Mouse (Mus musculus): ENCODE measurements at regions not wholly inside any gene's neighbourhood (a gene's known extent, or its start where the extent isn't known, plus 50 kb on each side); places are given as distances from the start of the nearest gene placed in this dataset.

DNA sequence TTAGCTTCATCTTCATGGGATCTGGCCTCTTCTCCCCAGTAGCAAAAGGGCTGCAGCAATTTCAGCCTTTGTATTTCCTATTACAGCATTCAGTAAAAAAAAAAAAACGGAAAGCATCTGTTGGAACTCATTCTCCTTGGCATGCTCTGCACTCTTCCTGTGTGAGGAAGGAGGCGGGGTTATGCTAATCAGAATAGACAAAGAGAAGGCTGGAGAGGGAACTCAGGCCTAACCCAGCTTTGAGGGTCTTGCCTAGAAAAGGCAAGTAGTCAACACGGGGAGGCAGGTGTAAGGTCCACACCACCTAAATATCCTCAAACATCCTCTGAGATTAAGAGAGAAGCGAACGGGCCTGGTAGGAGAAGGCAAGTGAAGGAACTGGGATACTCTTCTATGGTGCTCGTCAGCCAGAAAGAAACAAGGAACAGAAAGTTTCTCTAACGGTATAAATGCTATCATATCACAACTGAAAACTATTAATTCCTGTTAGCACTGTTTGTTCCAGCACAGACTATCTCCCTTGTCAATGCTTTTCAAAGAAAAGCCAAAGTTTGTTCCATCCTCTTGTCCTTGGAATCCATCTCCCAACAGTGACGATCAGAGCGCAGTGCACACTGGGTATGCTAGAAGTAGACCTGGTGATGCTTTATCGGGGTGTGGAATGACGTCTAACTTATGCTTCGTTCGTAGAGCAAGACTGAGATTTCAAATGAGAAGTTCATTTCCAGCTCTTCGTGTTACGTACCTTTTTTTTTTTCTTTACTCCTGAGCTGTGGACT lies 98.9 kb downstream of the Kctd12 start:
- intact Hi-C loops (cut with DNase I): no loop called here

- intact Hi-C loops (cut with DNase I): no loop called here
Observed at GRCm38 (mm10) chr14:102882281-102882680, 100.2 kb downstream of the Kctd12 start.

DNA sequence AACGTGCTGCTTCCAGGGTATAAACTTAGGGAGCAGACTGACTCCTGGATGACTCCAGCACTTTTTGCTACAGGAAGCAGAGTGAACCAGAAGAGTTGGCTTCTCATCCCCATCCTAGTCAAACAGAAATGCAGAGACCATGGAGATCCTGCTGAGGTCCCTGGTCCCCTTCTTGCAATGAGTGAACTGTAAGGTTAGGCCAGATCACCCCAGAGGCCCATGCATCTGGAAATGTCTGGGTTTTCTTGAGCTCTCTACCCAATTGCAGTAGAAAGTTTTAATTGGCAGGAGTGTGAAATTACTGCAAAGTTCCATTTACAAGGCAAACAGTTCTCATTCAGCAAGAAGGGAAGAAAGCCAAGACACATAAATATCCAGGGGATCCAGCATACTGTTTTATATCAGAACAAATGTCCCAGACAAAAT lies 101.8 kb downstream of the Kctd12 start:
- intact Hi-C loops (cut with DNase I): no loop called here

- intact Hi-C loops (cut with DNase I): no loop called here
Observed at GRCm38 (mm10) chr14:102878572-102878971, 103.9 kb downstream of the Kctd12 start.

GRCm38 (mm10) chr14:102868160-102868559 lies 114.3 kb downstream of the Kctd12 start:
- intact Hi-C loops (cut with DNase I): no loop called here

DNA sequence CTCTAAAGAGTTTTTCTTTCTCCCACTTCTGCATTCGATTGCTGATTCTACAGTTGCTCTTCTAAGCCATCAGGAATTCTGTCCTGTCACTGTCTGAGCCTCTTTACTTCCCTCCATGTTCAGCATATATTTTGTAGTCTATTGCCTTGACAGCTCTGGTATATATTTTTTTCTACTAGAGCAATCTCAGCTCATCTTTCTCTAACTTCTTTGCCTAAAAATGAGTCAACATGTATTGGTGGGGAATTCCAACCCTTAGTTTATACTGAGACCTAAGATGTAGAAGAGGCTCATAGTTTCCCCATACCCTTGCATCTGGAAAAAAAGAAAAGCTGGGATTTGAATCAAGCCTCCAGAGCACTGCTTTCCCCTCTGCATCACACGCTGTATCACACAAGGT lies 114.7 kb downstream of the Kctd12 start:
- intact Hi-C loops (cut with DNase I): no loop called here

GRCm38 (mm10) chr14:102866511-102866910 lies 115.9 kb downstream of the Kctd12 start:
- intact Hi-C loops (cut with DNase I): no loop called here

- intact Hi-C loops (cut with DNase I): no loop called here
Observed at GRCm38 (mm10) chr14:102861694-102862093, 120.7 kb downstream of the Kctd12 start.

DNA sequence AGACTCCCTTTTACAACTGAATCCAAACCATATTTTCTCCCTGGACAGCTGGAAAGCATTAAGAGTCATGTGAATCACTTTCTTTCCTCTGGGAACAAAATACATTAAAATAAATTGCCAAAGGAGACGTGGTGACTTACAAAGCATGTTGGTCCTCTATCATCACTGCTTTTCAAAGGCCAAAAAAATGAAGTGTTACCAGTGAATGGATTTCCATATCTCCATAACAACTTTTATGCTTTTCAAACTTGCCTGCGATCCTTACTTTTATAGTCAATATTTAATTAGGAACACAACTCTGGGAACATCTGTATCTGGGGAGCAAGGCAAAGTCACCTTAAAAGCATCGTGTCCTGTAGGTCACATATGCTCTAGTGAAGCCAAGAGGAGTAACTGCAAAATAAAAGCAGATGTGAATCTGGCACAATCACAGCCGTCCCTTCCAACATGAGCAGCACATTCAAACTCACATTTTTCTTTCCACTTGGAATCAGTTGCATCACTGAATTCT lies 123.0 kb downstream of the Kctd12 start:
- intact Hi-C loops (cut with DNase I): no loop called here

DNA sequence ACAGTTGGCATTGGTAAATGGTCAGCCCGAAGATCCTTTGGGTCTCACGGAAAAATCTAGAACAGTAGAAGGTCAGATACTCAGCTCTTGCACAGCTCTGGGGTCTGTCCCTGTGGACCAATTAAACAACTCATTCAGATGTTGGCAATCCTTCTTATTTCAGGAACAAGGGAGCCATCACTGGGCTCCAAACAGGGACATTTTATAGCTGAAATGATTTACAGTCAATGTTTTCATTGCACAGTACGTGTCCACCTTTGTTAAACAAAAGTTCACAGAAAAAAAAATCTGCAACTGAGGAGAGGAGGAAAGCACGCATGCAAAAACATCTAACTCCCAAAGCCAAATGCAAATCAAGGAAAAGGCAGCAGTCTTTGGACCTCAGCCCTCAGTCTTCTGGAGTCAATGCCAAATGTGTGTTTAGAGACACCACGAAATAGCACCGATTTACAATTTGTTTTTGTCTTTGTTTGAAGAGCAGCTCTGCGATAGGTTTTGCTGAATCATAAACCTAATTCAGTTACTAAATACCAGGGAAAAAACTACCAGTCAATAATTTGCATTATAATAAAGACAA lies 127.1 kb downstream of the Kctd12 start:
- intact Hi-C loops (cut with DNase I): no loop called here

DNA sequence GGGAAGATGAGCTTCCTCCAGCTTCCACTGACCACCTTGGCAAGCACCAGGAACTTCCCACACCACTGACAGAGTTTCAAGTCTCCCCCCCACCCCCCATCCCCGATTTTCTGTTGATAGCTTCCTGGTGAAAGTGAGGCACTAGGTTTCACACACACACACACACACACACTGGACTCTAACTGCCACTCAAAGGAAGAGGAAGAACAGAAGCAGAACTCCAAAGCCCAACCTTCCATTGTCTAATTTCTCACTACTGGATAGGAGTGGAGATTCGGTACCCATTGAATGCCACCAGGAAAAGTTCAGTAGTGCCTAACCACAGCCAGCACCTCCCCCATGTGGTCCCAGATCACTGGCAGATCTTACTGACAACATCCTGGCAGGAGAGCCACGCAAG lies 138.7 kb downstream of the Kctd12 start:
- intact Hi-C loops (cut with DNase I): no loop called here

- intact Hi-C loops (cut with DNase I): no loop called here
Observed at GRCm38 (mm10) chr14:102837602-102838001, 144.8 kb downstream of the Kctd12 start.

DNA sequence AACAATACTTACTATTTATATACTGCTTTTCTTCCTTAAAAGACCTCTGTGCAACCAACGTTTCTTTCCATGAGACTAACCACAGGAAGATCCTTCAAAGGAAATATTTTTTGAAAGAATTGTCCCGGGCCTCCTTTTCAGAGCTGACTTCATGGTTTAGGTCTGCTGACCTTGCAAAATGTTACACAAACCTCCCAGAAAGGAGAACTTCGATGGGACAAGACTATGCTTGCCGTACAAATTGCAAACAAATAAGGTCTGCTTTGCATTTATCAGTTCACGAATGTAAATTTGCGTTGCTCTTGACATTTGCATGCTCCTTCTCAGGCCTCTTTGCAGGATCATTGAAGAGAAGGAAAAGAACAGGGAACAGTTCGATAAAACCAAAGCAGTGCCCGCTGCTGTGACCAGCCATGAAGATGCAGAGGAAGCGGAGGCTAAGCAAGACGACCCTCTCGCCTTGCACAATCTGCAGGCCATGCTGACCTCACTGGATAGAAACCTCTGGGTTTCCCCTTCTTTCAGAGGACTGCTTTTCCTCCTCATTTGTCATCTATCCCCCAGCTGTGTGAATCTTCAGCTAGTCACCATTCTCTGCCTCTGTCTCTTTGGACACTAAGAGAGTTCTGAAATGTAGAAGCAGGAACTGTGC lies 147.2 kb downstream of the Kctd12 start:
- intact Hi-C loops (cut with DNase I): no loop called here

- intact Hi-C loops (cut with DNase I): no loop called here
Observed at GRCm38 (mm10) chr14:102828442-102828841, 154.0 kb downstream of the Kctd12 start.

DNA sequence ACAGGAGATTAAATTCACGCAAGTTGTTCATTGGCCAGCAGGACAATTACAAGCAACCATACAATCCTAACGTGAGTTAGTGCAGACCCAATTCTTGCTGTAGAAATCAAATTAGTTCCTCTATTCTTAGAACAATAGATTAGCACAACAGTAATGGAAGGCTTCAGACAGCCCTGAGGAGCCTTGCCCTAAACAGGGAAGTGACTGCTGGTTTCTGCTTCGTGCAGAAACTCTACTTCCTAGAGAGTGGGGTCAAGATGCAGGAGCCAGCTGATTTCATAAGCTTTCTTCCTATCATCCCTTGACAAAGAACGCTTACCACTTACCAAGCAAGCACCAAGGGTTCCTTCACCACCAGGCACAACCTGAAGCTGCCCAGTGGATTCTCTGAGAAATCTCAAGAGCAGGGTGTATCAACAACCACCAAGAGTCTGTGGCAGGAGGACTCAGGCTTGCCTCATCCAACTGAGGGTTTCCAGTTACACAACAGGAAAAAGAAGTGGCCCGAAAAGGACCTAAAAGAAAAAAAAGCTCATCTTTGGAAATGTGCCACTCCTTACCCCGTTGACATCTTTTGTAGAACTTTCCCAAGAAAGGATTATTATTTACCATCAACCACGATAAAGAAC lies 154.6 kb downstream of the Kctd12 start:
- intact Hi-C loops (cut with DNase I): no loop called here

DNA sequence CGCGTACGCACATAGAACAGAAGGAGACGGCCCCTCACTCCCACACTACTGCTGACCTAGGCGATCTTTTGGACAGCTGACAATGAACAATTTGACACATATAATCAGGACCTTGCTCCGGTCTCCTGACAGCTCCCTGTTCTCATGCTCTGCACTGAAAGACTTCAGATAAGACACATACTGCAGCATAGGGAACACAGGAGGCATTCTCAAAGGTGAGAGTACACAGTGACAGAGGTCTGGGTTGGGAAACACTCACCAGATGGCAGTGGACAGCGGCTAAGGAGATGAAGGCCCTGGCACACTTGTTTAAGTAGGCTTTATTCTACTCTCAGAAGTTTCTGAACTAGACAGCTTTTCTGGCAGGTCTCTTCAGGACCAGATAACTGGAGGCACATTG lies 156.9 kb downstream of the Kctd12 start:
- intact Hi-C loops (cut with DNase I): no loop called here

GRCm38 (mm10) chr14:102820663-102821062 lies 161.8 kb downstream of the Kctd12 start:
- intact Hi-C loops (cut with DNase I): no loop called here

DNA sequence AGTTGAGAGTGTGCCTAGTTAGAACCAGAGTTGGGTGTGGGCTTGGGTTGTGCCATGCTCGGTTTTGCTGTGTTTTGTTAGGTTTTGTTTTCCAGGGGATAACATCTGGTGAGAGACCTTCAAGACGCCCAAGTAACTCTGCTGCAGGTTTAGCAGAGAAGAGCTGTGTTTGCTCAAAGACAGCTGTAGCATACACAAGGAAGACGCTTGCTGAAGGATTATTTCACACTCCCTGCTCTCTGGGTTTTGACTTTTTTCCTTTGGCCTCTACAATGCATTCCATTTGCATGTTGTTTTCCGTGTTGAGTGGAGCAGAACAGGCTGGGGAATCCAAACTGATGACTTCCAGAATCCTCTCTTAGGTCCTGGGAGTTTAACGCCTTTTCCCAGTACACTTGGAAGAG lies 170.8 kb downstream of the Kctd12 start:
- intact Hi-C loops (cut with DNase I): no loop called here

GRCm38 (mm10) chr14:102811022-102811421 lies 171.4 kb downstream of the Kctd12 start:
- intact Hi-C loops (cut with DNase I): no loop called here

- intact Hi-C loops (cut with DNase I): no loop called here
Observed at GRCm38 (mm10) chr14:102810121-102810921, 172.1 kb downstream of the Kctd12 start.
